In the genomic region with DNA sequence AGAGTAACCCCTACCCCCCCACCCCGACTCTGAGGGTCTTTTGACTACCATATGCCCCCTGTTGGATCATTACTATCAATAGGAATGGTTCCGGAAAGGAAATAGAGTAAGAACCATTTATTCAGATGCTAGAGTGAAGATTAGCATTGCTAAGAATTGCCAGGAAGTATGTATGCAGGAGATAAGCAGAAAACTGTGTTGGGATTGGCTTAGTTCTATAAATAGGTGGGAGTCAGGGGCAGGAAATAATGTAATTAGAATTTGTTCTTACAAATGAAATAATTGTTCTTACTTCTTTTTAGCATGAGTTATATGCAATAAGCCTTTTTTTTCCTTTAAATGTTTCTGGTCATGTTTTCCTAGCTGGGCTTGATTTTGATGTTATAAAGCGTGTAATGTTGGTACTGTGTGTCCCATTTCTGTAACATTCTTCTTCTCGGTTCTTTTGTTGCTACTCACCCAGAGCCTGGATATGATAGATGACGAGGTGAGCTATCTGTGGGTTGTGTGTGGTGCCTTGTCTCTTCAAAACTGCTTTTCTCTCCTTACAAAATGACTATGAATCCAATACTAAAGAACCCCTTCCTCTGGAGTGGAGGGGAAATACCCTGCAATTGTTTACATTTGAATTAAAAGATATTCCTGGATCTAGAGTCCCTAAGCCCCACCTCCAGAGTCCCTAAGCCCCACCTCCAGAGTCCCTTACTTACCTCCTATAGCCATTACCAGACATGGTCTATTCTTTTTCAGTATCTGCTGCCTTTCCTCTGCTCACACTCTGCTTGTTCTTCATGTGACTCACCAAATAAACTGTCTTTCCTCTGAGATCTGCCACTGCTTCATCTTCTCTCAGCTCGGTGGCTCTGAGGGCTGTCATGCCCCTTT, we compare ENCODE assay signal across 17 mouse cellular contexts. TPM values are rescaled to one million over a fixed set of nuclear protein-coding genes. Genes with fewer than 3 reads are reported as not detected.
A peak's percentile ranks its signal among the peaks of the same experiment; 100 is the strongest.
DNase-seq lines count a peak whose midpoint lies in the region; ATAC-seq lines count a peak whose summit lies in the region.
"Had no signal": no experiment of that assay in that cellular context is flagged by ENCODE, and none has a peak within 500 bp of the region (broad histone marks: within the 10 kb centered on the region; RNA-seq: fewer than 3 reads in every experiment).

No protein-coding gene starts in this region.

- no peaks in the 10 kb centered on the region for H3K9me3 ChIP-seq in heart, embryonic 12.5 days (replicated peaks)
- H3K9me3 ChIP-seq in lung, embryonic 16.5 days (ENCODE audit: control insufficient read depth, low read length), result no peaks in the 10 kb centered on the region
- H3K9me3 ChIP-seq: embryonic facial prominence, embryonic 12.5 days; forebrain, embryonic 15.5 days had no signal

- WGBS in heart, embryonic 12.5 days, result 59% methylated on average over 6 of the region's 6 CpGs
- 60% methylated on average over 6 of the region's 6 CpGs for WGBS in lung, embryonic 16.5 days

- no peak overlapping the region for H3K4me2 ChIP-seq in heart, embryonic 12.5 days
- H3K4me2 ChIP-seq in lung, embryonic 16.5 days (ENCODE audit: low read depth, low read length), result no peak overlapping the region
- H3K4me2 ChIP-seq: embryonic facial prominence, embryonic 12.5 days; forebrain, embryonic 15.5 days had no signal

- peak overlapping the region; percentile 73 for H3K27ac ChIP-seq in heart, embryonic 12.5 days (ENCODE audit: poor library complexity, severe bottlenecking)
- peak overlapping the region; percentile 65 for H3K27ac ChIP-seq in lung, embryonic 16.5 days (ENCODE audit: low read length)
- H3K27ac ChIP-seq: embryonic facial prominence, embryonic 12.5 days; forebrain, embryonic 15.5 days; hindbrain, postnatal 0 days had no signal

- H3K27me3 ChIP-seq in heart, embryonic 12.5 days (replicated peaks), result no peaks in the 10 kb centered on the region
- H3K27me3 ChIP-seq in lung, embryonic 16.5 days (ENCODE audit: control insufficient read depth, insufficient read depth, low read depth, low read length), result no peaks in the 10 kb centered on the region
- H3K27me3 ChIP-seq: embryonic facial prominence, embryonic 12.5 days; forebrain, embryonic 15.5 days had no signal

- H3K4me1 ChIP-seq in heart, embryonic 12.5 days (replicated peaks), result peaks cover 20% of the 10 kb centered on the region
- peaks cover 6% of the 10 kb centered on the region for H3K4me1 ChIP-seq in lung, embryonic 16.5 days (replicated peaks; ENCODE audit: control insufficient read depth, insufficient read depth, low read length)
- H3K4me1 ChIP-seq: embryonic facial prominence, embryonic 12.5 days; forebrain, embryonic 15.5 days had no signal

- DNase-seq in heart, adult 18-20 months, result no peak
- DNase-seq in lung, postnatal 25 days (ENCODE audit: low spot score), result no peak
- DNase-seq in spleen, postnatal 14 days (ENCODE audit: low spot score in 2 of 2), result no peak
- no peak for DNase-seq in natural killer cell, adult 2 months (ENCODE audit: low spot score in 2 of 2)
- DNase-seq: cerebellum, postnatal 10 days; kidney, postnatal 10 days; left cerebral cortex, postnatal 4 days; thymus, adult 2 months had no signal

- H3K4me3 ChIP-seq in heart, embryonic 12.5 days, result no peak overlapping the region
- no peak overlapping the region for H3K4me3 ChIP-seq in lung, embryonic 16.5 days (ENCODE audit: low read length)
- H3K4me3 ChIP-seq: embryonic facial prominence, embryonic 12.5 days; forebrain, embryonic 15.5 days had no signal

- ATAC-seq in heart, embryonic 12.5 days (ENCODE audit: insufficient number of reproducible peaks, low FRiP score), result peak; percentile 67
- peak; percentile 66 for ATAC-seq in lung, embryonic 16.5 days (ENCODE audit: low read depth)
- ATAC-seq in erythroid progenitor cell, adult 5-6 weeks (replicated peaks; ENCODE audit: low FRiP score, poor library complexity, severe bottlenecking), result peak; percentile 70
- peak; percentile 74 for ATAC-seq in megakaryocyte-erythroid progenitor cell, adult 5-6 weeks (replicated peaks; ENCODE audit: low FRiP score, low TSS enrichment, poor library complexity, severe bottlenecking)
- ATAC-seq: forebrain, embryonic 15.5 days; hindbrain, postnatal 0 days had no signal

- H3K9ac ChIP-seq in heart, embryonic 12.5 days, result no peak overlapping the region
- no peak overlapping the region for H3K9ac ChIP-seq in lung, embryonic 16.5 days (ENCODE audit: low read length)
- H3K9ac ChIP-seq: embryonic facial prominence, embryonic 12.5 days; forebrain, embryonic 15.5 days had no signal

- peaks cover 26% of the 10 kb centered on the region for H3K36me3 ChIP-seq in heart, embryonic 12.5 days
- H3K36me3 ChIP-seq in lung, embryonic 16.5 days (ENCODE audit: control insufficient read depth, insufficient read depth, low read length), result no peaks in the 10 kb centered on the region

RNA-seq across cellular contexts. Expression of a gene that starts 37.0 kb away (rescaled TPM):
- polyA plus RNA-seq in heart, embryonic 12.5 days (2016; fragmentation: Nextera tagmentation; extraction: Ambion mirVana), result not detected in 2 replicates
- total RNA-seq in heart, adult 18-20 months (2021), result 1 to 10 TPM in 1 of 2 experiments, under 1 TPM in 1; 0.30 to 1.4 TPM
- 0.18 and 0.64 TPM in 2 replicates for polyA plus RNA-seq in lung, embryonic 16.5 days (2015; fragmentation: Nextera tagmentation; extraction: Ambion mirVana)
- not detected in 2 replicates for total RNA-seq in erythroid progenitor cell, adult 5-6 weeks (2015; ENCODE audit: low replicate concordance)
- not detected in 2 replicates for total RNA-seq in erythroid progenitor cell, adult 5-6 weeks (2017; ENCODE audit: low replicate concordance)
- total RNA-seq in megakaryocyte-erythroid progenitor cell, adult 5-6 weeks (2014; fragmentation: Nextera tagmentation), result not detected in 2 replicates
- total RNA-seq in megakaryocyte-erythroid progenitor cell, adult 5-6 weeks (2017), result not detected in 2 replicates
- total RNA-seq: layer of hippocampus, postnatal 10 days; left cerebral cortex, postnatal 4 days had no signal
- polyA plus RNA-seq: C2C12 had no signal
